Mouse (Mus musculus) cerebellum, adult 2 months (tissue): ENCODE data around the gene Mapre3. TPM values are rescaled to one million over a fixed set of nuclear protein-coding genes. Genes with fewer than 3 reads are reported as not detected.

Experiments used
- DNase-seq, 2 experiments: peaks; one replicate each; pipeline ENCODE4 v3.0.0; 2021
- H3K27ac ChIP-seq: fragments of 200-500 bp; 2 replicates; pipeline ENCODE4 v1.5.1; 2012; ENCODE audit warnings: low read length, control low read depth, inconsistent platforms; ENCODE audit not compliant: insufficient read depth
- H3K27me3 ChIP-seq: fragments of 200-500 bp; 2 replicates; pipeline ENCODE4 v1.6.1; 2012; ENCODE audit warnings: inconsistent platforms, mild to moderate bottlenecking, low read length, moderate library complexity; ENCODE audit not compliant: control insufficient read depth, insufficient read depth
- H3K4me1 ChIP-seq: fragments of 200-500 bp; 2 replicates; pipeline ENCODE4 v1.6.1; 2011; ENCODE audit warnings: low read length; ENCODE audit not compliant: control insufficient read depth, insufficient read depth
- H3K4me3 ChIP-seq: fragments of 200-500 bp; replicated peaks from 2 replicates; pipeline ENCODE3; 2011; ENCODE audit warnings: mild to moderate bottlenecking, low read depth, low read length, control low read depth; ENCODE audit not compliant: insufficient read depth
- CTCF ChIP-seq: fragments of 200-500 bp; IDR thresholded peaks from 2 replicates; pipeline ENCODE4 v1.5.1; 2011; ENCODE audit warnings: low read depth, mild to moderate bottlenecking, control low read depth, low read length, moderate library complexity, borderline replicate concordance; ENCODE audit not compliant: insufficient read depth
- POLR2A ChIP-seq: fragments of 200-500 bp; IDR thresholded peaks from 2 replicates; pipeline ENCODE4 v1.6.1; 2011; ENCODE audit warnings: low read length, control low read depth, borderline replicate concordance; ENCODE audit not compliant: insufficient read depth
- WGBS: fragments of 180-500 bp; shearing (Covaris S2); methylation state at CpG from one replicate; pipeline ENCODE4 v1.1.7; 2018; 5-methylcytosine and 5-hydroxymethylcytosine counted together
- polyA plus RNA-seq: library from polyadenylated mRNA; depleted of rRNA; stranded (reverse); fragments of >200 nt; gene quantifications from 2 replicates; pipeline ENCODE4 v1.2.3, GENCODE M21; 2012

The Mapre3 gene
- polyA plus RNA-seq, 1 experiment, result 288 TPM

DNA sequence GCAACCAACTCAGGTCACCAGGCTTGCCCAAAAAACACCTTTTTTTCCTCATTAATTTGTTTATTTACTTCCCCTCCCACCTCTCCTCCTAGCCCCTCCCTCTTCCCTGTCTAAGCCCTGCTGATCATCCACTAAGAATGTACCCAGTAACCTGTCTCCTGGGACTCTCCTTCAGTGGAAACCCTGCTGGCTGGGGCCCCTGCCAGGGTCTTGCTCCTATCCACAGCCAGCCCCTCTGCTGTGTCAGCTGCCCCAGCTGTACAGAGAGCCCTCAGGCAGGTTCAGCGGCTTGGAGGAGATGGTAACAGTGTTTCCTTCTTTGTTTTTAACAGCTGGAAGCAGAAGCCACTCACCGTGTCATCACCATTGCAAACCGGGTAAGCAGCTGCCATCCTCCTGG is 33.3 kb upstream of the Mapre3 start:
- TF ChIP-seq CTCF, result no peak
- TF ChIP-seq POLR2A, result no peak
- Histone ChIP-seq H3K27ac (no peak overlapping the region), H3K4me1 (peaks cover 6% of the 10 kb centered on the region), H3K27me3 (no peaks in the 10 kb centered on the region), H3K4me3 (no peak overlapping the region)
- WGBS, result 61% methylated on average over 3 of the region's 3 CpGs
- DNase-seq, result no peak

DNA sequence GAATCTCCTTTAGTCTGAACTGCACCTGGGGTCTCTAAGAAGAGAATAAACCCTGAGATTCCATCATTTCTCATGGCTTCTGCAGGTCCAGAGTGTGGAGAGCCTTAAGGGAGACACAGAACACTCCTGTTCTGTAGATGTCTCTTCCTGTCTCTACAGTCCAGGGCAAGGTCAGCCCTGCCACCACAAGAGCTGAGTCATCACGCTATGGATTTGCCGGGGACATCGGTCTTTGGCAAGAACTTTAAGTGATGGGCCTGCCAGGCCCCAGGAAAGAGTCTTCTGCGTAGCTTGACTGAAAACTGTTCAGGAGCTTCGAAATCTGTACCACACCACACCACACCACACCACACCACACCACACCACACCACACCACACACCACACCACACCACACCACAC is 27.1 kb upstream of the Mapre3 start:
- no peak overlapping the region for H3K4me3 ChIP-seq
- no peak for DNase-seq
- WGBS, result 75% methylated on average over 5 of the region's 5 CpGs
- no peaks in the 10 kb centered on the region for H3K27me3 ChIP-seq
- no peak overlapping the region for H3K27ac ChIP-seq
- TF ChIP-seq POLR2A (no peak), CTCF (no peak)
- H3K4me1 ChIP-seq, result no peaks in the 10 kb centered on the region

DNA sequence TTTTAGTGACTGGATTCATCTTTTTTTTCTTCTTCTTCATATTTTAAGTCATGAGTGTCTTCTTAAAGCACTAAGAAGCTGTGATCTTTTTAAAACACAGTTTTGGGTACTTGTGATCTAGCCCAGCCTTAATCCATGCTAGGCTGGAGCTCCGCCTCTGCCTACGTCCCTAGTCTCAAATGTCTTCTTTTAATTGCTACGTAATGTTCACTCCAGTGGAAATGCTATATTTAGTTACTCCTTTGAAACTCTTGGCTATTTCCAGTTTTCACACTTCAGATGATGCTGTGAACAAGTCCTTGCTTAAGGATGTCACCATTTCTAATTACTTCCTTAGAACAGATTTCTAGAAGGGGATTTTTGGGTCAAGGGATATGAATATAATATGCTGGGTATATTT is 24.4 kb upstream of the Mapre3 start:
- H3K27me3 ChIP-seq, result no peaks in the 10 kb centered on the region
- WGBS, result 87% methylated on average over 3 of the region's 3 CpGs
- no peak for TF ChIP-seq POLR2A
- TF ChIP-seq CTCF, result no peak
- H3K4me1 ChIP-seq, result no peaks in the 10 kb centered on the region
- no peak overlapping the region for H3K27ac ChIP-seq
- DNase-seq, result no peak
- no peak overlapping the region for H3K4me3 ChIP-seq

DNA sequence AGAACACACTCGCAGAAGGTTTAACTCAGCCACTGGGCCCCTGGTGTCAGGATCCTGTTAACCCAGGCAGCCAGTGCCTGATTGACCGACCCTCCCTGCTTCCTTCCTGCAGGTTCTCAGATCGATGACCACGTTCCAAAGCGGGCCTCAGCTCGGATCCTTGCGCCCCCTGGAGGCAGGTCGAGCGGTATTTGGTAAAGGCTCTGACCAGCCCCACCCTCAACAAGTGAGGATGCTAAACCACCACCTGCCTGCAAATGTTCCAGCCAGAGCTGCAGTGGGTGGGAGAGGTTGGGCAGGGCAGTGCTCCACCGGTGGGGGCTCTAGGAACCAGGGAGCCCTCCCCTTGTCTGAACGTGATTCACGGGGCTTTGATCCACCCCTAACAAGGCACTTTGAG is 18.3 kb upstream of the Mapre3 start:
- H3K27ac ChIP-seq, result no peak overlapping the region

DNA sequence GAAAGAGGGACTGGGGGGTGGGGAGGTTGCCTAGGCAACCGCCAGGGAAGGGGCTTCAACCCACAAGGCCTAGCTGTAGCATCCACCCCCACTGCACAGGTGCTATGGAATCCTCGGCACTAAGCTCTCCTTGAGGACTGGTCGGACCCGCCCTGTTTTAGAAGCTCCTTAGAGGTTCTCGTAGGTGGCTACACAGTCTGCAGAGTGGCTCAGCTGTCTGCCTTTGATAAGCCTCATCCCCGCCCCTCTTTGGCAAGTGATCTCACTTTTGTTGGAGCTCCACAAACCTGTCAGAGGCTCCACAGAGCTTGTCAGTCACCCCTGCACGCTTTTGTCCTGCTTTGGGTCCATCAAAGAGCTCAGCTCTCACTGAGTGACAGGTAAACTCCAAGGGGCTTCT is 17.0 kb upstream of the Mapre3 start:
- WGBS, result 74% methylated on average over 7 of the region's 7 CpGs

More for the DNA sequence above, 18.3 kb upstream of the Mapre3 start:
- Histone ChIP-seq H3K4me1 (no peaks in the 10 kb centered on the region), H3K27me3 (no peaks in the 10 kb centered on the region), H3K4me3 (no peak overlapping the region)
- WGBS, result 14% methylated on average over 12 of the region's 12 CpGs
- TF ChIP-seq POLR2A, result no peak
- peak; percentile 80 for TF ChIP-seq CTCF
- DNase-seq, result peak; percentile 74 to 85

DNA sequence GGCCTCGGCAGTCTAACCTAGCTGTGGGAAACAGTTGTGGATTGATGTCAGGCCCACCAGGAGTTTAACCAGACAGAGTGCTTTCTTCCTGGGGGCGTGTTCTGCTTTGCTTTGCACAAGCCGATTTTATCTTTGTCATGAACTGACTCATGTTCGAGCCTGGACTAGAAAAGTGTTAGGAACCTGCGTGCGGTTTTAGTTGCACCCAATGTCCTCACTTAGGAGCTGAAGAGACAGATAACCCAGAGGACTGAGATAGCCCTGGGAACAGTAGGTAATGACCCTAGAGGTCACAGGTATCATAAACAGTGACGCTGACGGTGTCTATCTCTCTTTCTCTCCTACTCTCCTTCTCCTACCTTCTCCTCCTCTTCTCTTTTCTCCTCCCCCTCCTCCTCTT is 16.5 kb upstream of the Mapre3 start:
- Histone ChIP-seq H3K4me3 (no peak overlapping the region), H3K27me3 (no peaks in the 10 kb centered on the region), H3K4me1 (no peaks in the 10 kb centered on the region), H3K27ac (no peak overlapping the region)
- DNase-seq, result no peak
- no peak for TF ChIP-seq POLR2A
- TF ChIP-seq CTCF, result no peak
- 81% methylated on average over 8 of the region's 8 CpGs for WGBS

More for the DNA sequence above, 17.0 kb upstream of the Mapre3 start:
- Histone ChIP-seq H3K4me1 (no peaks in the 10 kb centered on the region), H3K27me3 (no peaks in the 10 kb centered on the region), H3K27ac (no peak overlapping the region), H3K4me3 (no peak overlapping the region)
- no peak for DNase-seq
- no peak for TF ChIP-seq POLR2A
- TF ChIP-seq CTCF, result no peak

DNA sequence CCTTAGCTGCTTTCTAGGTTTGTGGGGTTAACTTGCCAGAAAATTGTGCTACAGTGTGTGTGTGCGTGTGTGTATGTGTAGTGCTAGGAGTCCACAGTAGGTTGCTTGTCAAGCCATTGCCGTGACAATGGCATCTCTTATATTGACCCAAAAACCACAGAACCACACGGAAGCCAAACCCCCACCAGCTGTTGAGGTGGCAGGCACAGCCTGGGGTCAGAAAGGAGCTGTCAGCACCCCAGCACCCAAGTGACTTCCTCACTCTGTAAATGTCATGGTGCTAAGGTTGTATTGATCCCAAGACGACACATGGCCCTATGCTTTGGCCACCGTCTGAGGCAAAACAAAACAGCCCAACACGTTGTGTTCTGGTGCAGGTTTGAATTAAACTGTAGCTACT is 15.5 kb upstream of the Mapre3 start:
- no peak for TF ChIP-seq POLR2A
- TF ChIP-seq CTCF, result no peak
- Histone ChIP-seq H3K27me3 (no peaks in the 10 kb centered on the region), H3K4me1 (no peaks in the 10 kb centered on the region), H3K27ac (no peak overlapping the region), H3K4me3 (no peak overlapping the region)
- no peak for DNase-seq
- whole genome bisulfite sequencing, result 80% methylated on average over 6 of the region's 6 CpGs

DNA sequence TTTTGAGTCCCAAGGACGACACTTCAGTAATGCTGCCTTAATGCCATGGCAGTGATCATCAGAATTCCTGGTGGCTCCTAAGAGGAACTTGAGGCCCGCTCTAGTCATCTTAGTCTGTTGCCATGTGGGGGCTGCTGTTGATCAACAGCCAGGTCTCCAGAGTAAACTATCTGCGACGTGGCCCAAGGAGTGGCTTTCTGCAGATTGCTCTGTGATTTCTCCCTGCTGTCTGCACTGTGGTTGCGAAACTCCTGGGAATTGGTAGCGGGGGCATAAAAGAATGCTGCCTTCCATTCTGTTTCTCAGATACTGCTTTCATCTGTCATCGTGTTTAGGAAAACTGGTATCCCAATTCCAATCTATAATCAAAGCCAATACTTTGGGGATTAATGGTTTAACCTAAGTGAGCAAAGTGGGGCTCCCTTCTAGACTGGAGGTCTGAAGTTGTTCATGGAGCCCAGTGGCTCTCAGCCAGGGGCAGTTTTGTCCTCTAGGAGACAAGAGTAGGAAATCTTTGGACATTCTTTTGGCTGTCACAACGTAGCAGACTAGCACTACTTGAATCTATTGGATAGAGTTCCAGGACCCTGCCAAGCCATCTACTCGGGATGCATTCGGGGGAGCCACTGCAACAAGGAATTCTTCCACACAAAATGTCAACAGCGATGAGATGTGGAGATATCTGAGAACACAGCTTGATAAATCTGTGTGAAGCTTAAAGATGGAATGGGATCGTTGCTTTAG is 11.5 kb upstream of the Mapre3 start:
- no peaks in the 10 kb centered on the region for H3K27me3 ChIP-seq
- H3K27ac ChIP-seq, result no peak overlapping the region
- H3K4me1 ChIP-seq, result no peaks in the 10 kb centered on the region
- TF ChIP-seq CTCF, result no peak
- no peak for TF ChIP-seq POLR2A
- H3K4me3 ChIP-seq, result no peak overlapping the region
- no peak for DNase-seq
- 60% methylated on average over 12 of the region's 12 CpGs for WGBS
